In the genomic region with DNA sequence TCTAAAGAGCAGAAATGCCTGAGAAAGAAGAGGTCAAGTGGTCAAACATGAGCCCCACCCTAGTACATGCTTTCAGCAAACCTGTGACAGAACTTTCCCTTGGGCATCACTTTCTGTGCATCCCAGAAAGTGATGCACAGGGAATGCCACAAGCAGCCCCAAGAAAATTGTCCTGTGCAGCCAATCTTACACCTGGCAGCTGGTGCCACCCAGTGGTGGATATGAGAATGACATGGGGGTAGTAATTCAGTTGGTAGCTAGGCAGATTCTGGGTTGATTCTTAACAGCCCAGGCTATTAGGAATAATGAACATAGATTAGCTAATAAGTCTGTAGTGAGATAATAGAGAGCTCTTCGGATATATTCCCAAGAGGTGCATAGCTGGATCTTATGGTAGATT, we compare ENCODE assay signal across 9 mouse cellular contexts.
DNase-seq lines count a peak whose midpoint lies in the region; ATAC-seq and TF ChIP-seq lines count a peak whose summit lies in the region.
"Had no signal": no experiment of that assay in that cellular context is flagged by ENCODE, and none has a peak within 500 bp of the region (broad histone marks: within the 10 kb centered on the region; RNA-seq: fewer than 3 reads in every experiment).

No protein-coding gene starts in this region.

- WGBS in heart, adult 2 months, result 3% methylated on average over 1 of the region's 1 CpGs

- H3K79me2 ChIP-seq in heart, adult 2 months (replicated peaks; ENCODE audit: control insufficient read depth, insufficient read depth, low read length), result no peaks in the 10 kb centered on the region

- H3K27ac ChIP-seq in ES-E14 (ENCODE audit: insufficient read depth, low read depth, low read length, poor library complexity, severe bottlenecking), result no peak overlapping the region
- no peak overlapping the region for H3K27ac ChIP-seq in cortical plate, adult 2 months (ENCODE audit: insufficient read depth, low read length)
- H3K27ac ChIP-seq in heart, adult 2 months, result no peak overlapping the region
- H3K27ac ChIP-seq: lung, embryonic 15.5 days had no signal

- no peaks in the 10 kb centered on the region for H3K36me3 ChIP-seq in ES-E14 (ENCODE audit: control insufficient read depth, insufficient read depth, low read length, poor library complexity, severe bottlenecking)
- H3K36me3 ChIP-seq in heart, adult 2 months (ENCODE audit: control insufficient read depth, insufficient read depth, low read length), result no peaks in the 10 kb centered on the region
- H3K36me3 ChIP-seq: lung, embryonic 15.5 days had no signal

- intact Hi-C loops in heart, adult 2 months (cut with DNase I), result loop anchor here (1.0 to 10.0 kb wide), 5 partner anchors 44 to 609 kb away; partner anchors contain the start of gene Smc5

- 0 out of 2 replicates have a peak, but pooled peaks have one; percentile 64 for TF ChIP-seq EP300 in heart, adult 2 months (IDR thresholded peaks at IDR 0.05; ENCODE audit: insufficient read depth, low read depth, low read length)

- TF ChIP-seq CTCF in cortical plate, adult 2 months (IDR thresholded peaks at IDR 0.05; ENCODE audit: extremely low read depth, insufficient read depth, low read length), result peak; percentile 91
- peak; percentile 98 for TF ChIP-seq CTCF in heart, adult 2 months (IDR thresholded peaks at IDR 0.05)

- no peaks in the 10 kb centered on the region for H3K27me3 ChIP-seq in heart, adult 2 months (ENCODE audit: control insufficient read depth, insufficient read depth, low read length)
- H3K27me3 ChIP-seq: lung, embryonic 15.5 days had no signal

- H3K4me1 ChIP-seq in ES-E14 (ENCODE audit: control insufficient read depth in 2 of 2, insufficient read depth in 2 of 2, low read length in 2 of 2, poor library complexity in 1 of 2), result no peaks in the 10 kb centered on the region
- peaks cover 4% of the 10 kb centered on the region; the same call in 1 of the 2 replicates for H3K4me1 ChIP-seq in cortical plate, adult 2 months (ENCODE audit: control insufficient read depth, insufficient read depth, low read length)
- H3K4me1 ChIP-seq in heart, adult 2 months (ENCODE audit: control insufficient read depth, insufficient read depth, low read length), result peaks cover 2% of the 10 kb centered on the region
- H3K4me1 ChIP-seq: lung, embryonic 15.5 days had no signal

- ATAC-seq in erythroid progenitor cell, adult 5-6 weeks (replicated peaks; ENCODE audit: low FRiP score, poor library complexity, severe bottlenecking), result no peak

- peak; percentile 48 for DNase-seq in ES-E14 (ENCODE audit: low read depth, low spot score)
- DNase-seq in adrenal gland, adult 18-20 months (ENCODE audit: low spot score in 2 of 2), result peak; percentile 62 to 68
- peak; percentile 66 to 80 for DNase-seq in heart, adult 2 months
- peak; percentile 64 to 84 for DNase-seq in layer of hippocampus, adult 8-10 months (ENCODE audit: low spot score in 2 of 2)
- DNase-seq in lung, postnatal 25 days (ENCODE audit: low spot score), result peak; percentile 61
- peak; percentile 37 for DNase-seq in skeletal muscle tissue, adult 2 months (ENCODE audit: low read depth, low spot score)

- no peak for TF ChIP-seq POLR2A in cortical plate, adult 2 months (IDR thresholded peaks at IDR 0.05; ENCODE audit: extremely low read depth, insufficient read depth, low read length)
- TF ChIP-seq POLR2A in heart, adult 2 months (IDR thresholded peaks at IDR 0.05; ENCODE audit: insufficient read depth, low read depth, low read length), result no peak

- no peak overlapping the region for H3K4me3 ChIP-seq in ES-E14 (ENCODE audit: insufficient read depth in 1 of 2, low read depth in 1 of 2, low read length in 2 of 2, poor library complexity in 1 of 2, severe bottlenecking in 1 of 2)
- H3K4me3 ChIP-seq in cortical plate, adult 2 months (ENCODE audit: insufficient read depth, low read length), result no peak overlapping the region
- H3K4me3 ChIP-seq in heart, adult 2 months, result no peak overlapping the region
- H3K4me3 ChIP-seq: lung, embryonic 15.5 days had no signal

- no peak overlapping the region for H3K9ac ChIP-seq in ES-E14 (ENCODE audit: insufficient read depth, low read depth, low read length, poor library complexity, severe bottlenecking)
- no peak overlapping the region for H3K9ac ChIP-seq in heart, adult 2 months (ENCODE audit: low read depth, low read length)
- H3K9ac ChIP-seq: lung, embryonic 15.5 days had no signal

- in situ Hi-C loops in ES-E14 (cut with MboI; ENCODE audit: low sequenced_read_pairs in 2 of 2, unreplicated experiment in 2 of 2), result loop anchor here (5.0 to 25.0 kb wide), 3 partner anchors 146 to 611 kb away; no protein-coding TSS in a partner anchor

- no peaks in the 10 kb centered on the region for H3K9me3 ChIP-seq in ES-E14 (ENCODE audit: control insufficient read depth, insufficient read depth, low read depth, low read length)
- H3K9me3 ChIP-seq: lung, embryonic 15.5 days had no signal

TF ChIP-seq in ES-E14, 5 proteins besides CTCF, POLR2A, EP300 and RAD21:
- TF ChIP-seq CHD2 (IDR thresholded peaks at IDR 0.05; ENCODE audit: low read depth, low read length), result no peak
- TF ChIP-seq MAFK (IDR thresholded peaks at IDR 0.05; ENCODE audit: insufficient read depth, low read depth, low read length), result no peak
- peak; percentile 97 for TF ChIP-seq ZC3H11A (IDR thresholded peaks at IDR 0.05; ENCODE audit: borderline replicate concordance, low read depth, low read length)
TF ChIP-seq in ES-E14: peak in this region for 1.
